Mouse (Mus musculus) skeletal muscle tissue, adult 2 months (tissue): ENCODE measurements around the gene Ces3b.
"Not testable (repeated sequence)": the region's sequence is repeated elsewhere in the genome, so short reads cannot be mapped to it uniquely, and the experiment has no call there.

ENCODE experiments used
- DNase-seq: peaks from one replicate; pipeline ENCODE4 v3.0.0-alpha.2; 2012; ENCODE audit warnings: low read depth, low spot score

Gene Ces3b

DNA sequence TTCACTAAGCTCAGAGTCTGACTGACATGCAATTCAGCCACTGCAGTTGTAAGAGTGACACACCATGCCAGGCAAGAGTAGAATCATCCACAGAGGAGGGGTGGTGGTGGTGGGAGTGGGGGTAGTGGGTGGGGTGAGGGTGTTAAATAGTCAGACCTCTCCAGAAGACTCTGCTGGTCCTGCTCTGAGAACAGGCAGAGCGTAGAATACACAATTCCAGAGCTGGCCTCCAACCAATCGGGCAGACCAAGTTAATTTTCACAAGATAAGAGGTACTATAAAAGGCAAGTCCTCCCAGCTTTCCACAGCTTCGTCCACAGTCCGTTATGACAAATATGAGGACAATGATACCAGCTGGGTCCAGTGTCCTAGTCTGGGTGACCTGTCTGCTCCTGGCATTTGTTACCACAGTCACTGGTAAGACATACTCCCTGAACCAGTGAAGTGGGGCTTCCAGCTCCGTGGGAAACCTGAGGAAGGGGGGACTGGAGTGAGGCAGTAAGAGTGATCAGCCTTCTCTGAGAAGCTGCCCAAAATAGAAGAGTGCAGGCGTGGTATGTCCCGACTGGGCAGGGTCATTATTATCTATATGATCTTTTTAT, at the start of gene Ces3b:
Gene Ces3b (plus strand): TSS at position 305 of the 602 bp plus-strand sequence.
- no peak for DNase-seq

DNA sequence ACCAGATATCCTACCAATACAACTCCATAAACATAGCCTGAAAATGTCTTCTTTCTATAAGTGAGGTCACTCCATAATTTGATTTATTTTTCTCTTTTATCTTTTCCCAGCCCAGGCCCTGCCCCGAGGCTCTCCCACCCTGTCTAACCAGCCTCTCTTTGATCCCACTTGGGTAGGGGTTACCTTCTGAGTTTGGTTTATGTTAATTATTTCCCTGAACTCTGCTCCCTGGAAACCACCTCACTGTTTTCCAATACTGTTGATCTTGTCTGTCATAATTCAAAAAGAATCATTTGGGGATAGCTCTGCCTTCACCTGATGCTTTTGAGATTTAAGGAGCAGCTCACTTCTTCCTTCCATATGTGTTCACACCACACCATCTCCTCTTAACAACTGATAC, 40.0 kb upstream of the Ces3b start:
- no peak for DNase-seq

GRCm38 (mm10) chr8:105045824-105046401, 37.6 kb upstream of the Ces3b start:
- DNase-seq = no peak

DNA sequence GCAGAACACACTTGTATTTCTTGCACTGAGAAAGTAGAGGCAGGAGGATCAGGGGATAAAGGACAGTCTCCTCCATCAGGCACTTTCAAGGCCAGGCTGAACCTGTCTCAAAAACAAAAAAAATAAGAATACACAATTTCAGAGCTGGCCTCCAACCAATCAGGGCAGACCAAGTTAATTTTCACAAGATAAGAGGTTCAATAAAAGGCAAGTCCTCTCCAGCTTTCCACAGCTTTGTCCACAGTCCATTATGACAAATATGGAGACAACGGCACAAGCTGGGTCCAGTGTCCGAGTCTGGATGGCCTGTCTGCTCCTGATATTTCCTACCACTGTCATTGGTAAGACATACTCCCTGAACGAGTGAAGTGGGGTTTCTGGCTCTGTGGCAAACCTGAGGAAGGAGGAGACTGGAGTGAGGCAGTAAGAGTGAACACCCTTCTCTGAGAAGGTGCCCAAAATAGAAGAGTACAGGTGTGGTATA, 35.1 kb upstream of the Ces3b start, which contains the start of gene Ces3a:
Gene Ces3a (plus strand): TSS at position 231 of the 484 bp plus-strand sequence.
- no peak for DNase-seq

GRCm38 (mm10) chr8:105056211-105056610, 27.3 kb upstream of the Ces3b start:
- no peak for DNase-seq

GRCm38 (mm10) chr8:105060056-105060455, 23.5 kb upstream of the Ces3b start:
- no peak for DNase-seq

GRCm38 (mm10) chr8:105066761-105067160, 16.8 kb upstream of the Ces3b start:
- peak; percentile 2 for DNase-seq

- not testable (repeated sequence) for DNase-seq
Measured at GRCm38 (mm10) chr8:105067905-105068304, 15.6 kb upstream of the Ces3b start.

GRCm38 (mm10) chr8:105068971-105069370, 14.6 kb upstream of the Ces3b start:
- DNase-seq = no peak

DNA sequence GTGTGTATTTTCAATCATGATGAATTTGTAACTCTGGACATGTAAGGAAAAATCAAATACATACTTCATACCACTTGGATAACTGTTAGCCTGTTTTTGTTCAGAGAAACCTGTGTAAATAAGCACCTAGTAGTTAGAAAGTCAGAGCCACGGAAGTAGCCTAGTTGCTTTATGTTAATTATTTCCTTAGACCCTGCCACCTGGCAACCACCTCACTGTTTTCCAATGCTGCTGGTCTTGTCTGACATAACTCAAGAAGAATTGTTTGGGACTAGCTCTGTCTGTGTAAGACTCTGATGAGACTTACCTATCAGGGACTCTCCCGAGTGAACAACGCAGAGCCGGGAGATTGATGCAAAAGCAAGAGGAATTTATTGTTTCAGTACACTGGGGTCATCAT, 7.0 kb upstream of the Ces3b start:
- DNase-seq = no peak

GRCm38 (mm10) chr8:105077071-105077470, 6.5 kb upstream of the Ces3b start:
- no peak for DNase-seq

GRCm38 (mm10) chr8:105078591-105078990, 5.0 kb upstream of the Ces3b start:
- DNase-seq = no peak

- DNase-seq = no peak
Measured at GRCm38 (mm10) chr8:105080814-105081336, 2.7 kb upstream of the Ces3b start.

- not testable (repeated sequence) for DNase-seq
Measured at GRCm38 (mm10) chr8:105088166-105088565, 4.6 kb downstream of the Ces3b start.

DNA sequence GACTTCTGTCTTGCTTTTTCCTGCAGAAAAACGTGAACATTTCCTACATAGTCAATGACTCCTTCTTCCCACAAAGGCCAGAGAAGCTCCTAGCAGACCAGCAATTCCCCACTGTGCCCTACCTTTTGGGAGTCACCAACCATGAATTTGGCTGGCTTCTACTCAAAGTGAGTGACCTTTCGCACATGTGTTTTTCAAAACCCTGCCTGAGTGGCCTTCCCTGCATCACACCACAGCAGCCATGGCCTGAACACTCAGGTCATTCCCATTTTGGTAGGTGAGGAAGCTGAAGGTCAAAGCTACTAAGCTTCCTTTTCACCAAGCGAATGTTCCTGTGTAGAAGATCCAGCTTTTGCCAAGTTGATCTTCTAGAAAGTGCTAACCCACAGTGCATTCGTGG, 5.0 kb downstream of the Ces3b start:
- DNase-seq = no peak

DNA sequence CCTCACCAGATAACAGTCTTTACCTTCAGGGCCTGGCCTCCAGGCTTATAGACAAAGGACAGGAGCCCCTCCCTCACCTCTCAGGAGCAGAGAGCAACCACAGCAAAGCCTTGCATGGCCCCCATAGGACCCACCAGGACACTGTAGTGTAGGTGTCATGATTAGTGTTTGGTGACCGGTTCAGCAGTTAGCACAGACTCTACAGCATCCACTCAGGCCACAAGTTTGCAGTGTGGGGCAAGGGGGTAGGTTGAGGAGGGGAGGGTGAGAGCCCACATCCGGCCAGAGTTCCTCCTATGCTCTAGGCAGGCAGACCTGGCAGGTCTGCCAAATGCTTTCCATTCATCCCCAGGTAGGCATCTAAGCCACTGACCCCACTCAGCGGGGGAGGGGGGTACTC, 10.4 kb downstream of the Ces3b start:
- DNase-seq = no peak

DNA sequence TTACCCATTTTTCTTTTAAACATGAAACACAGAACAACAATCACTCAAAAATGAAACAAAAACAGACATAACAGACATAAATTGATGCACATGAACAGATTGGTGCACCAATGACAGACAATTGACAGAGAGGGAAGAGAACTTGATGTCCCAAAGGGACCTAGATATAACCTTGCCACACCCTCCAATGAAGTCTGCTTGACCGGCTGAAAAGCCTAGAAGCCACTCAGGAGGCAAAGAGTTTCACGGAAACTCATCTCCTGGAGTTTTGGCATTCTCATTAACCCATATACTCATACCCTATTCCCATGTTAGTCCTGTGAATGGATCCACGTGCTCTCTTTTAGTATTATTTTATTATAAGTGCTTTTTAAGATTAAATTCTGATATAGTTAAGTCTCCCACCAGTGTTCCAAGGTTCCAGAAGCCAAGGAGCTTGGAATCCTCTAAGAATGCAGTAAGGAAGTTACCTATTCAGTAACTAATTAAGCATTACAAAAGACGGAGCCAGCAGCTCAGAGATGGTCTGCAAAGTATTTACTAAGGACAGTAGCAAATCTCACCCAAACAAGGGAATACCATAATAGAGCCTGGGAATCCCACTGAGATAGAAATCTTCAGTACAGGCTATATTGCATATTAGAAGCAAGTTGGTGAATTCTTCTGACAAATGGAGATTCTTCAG, 18.7 kb downstream of the Ces3b start:
- DNase-seq = not testable (repeated sequence)

DNA sequence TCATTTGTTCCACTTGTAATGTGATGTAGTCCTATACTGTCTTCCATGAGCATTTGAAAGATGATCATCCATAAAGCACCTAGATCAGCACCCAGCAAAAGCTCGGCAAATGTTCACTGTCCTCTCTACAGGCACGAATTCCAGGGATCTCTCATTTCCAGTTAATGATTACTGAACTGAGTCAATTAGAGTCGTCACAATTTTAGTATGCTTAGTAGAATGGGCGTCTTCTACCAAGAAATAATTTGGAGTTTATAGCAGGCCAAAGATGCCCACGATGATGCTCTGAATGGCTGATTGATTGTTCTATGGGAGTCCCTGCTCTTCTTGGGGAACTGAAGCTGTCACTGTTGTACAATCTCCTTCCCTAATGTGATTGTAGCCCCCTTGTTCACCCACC, 20.1 kb downstream of the Ces3b start:
- not testable (repeated sequence) for DNase-seq

DNA sequence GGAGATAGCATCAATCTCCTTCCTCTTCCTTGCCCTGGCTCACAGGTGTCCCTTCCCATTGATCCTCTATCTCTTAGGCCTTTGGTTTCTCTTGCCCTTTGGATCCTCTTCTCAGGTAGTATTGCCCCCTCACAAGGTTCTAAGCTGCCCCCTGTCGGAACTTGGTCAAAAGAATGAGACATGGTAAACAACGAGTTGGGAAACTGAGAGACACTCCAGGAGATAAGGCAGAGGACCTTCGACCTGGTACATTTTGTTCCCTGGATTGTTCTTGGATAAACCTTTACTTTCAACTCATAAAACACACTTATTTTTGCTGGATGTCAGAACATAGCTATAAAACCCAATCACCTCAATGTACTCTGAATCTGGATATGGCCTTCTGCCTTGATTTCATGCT, 20.7 kb downstream of the Ces3b start:
- no peak for DNase-seq

DNA sequence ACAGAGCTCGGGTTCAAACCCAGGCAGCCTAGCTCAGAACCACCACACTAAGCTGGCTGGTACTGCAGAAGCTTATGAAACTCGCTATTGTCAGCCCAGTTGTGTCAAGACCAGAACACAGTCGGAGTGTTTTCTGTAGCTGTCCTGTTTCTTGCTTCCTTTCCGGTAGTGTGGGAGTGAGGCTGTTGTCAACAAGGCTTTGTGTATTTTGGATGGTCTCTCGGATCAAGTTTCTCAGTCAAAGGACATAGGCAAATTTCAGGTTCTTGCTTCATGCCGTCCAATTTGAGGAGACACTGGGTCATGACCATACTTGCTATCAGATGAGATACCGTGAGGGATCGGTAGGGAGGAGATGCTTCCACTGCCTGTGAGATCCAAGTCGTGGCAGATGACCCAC, 46.3 kb downstream of the Ces3b start:
- no peak for DNase-seq

DNA sequence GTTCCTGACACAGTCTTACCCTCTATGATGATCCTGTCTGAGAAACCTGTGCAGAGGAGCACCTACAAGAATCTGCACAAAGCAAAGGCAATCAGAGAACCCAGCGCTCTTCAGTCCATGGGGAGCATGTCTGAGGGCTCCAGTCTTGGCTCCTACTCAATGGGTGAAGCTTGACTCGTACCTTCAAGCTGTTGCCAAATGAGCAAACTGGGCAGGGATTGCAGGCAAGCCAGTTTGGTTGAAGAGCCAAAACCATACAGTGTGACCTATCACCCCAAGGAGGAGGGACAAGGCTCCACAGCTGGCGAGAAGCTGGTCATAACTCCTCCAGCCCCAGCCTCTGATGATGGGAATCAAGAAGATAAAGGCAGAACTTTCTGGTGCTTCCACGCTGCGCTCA, 48.0 kb downstream of the Ces3b start, which contains the start of gene Ces4a:
Gene Ces4a (plus strand): TSS at position 292 of the 400 bp plus-strand sequence.
- no peak for DNase-seq

- peak; percentile 50 for DNase-seq
Measured at GRCm38 (mm10) chr8:105138423-105138822, 54.9 kb downstream of the Ces3b start.
